Mouse (Mus musculus) Muller cell, postnatal 12 days (primary cell): ENCODE measurements around the gene Nit1.

ENCODE experiments used
- DNase-seq: peaks from one replicate; pipeline ENCODE4 v3.0.0-alpha.2; 2015; ENCODE audit errors: inconsistent ontology term

Gene Nit1

GRCm38 (mm10) chr1:171345225-171346094 lies at the start of gene Nit1, which contains the start of gene Pfdn2:
Gene Nit1 (minus strand): TSS chr1:171345646.
Gene Pfdn2 (plus strand): TSS chr1:171345670.
- peak; percentile 93 for DNase-seq

GRCm38 (mm10) chr1:171390101-171390500 lies 44.7 kb upstream of the Nit1 start:
- no peak for DNase-seq

- no peak for DNase-seq
Observed at GRCm38 (mm10) chr1:171388376-171389102, 43.1 kb upstream of the Nit1 start, which contains the start of gene Arhgap30. Gene Arhgap30 (plus strand): TSS chr1:171388954.

- no peak for DNase-seq
Observed at GRCm38 (mm10) chr1:171387099-171387498, 41.7 kb upstream of the Nit1 start.

- no peak for DNase-seq
Observed at GRCm38 (mm10) chr1:171385171-171385570, 39.7 kb upstream of the Nit1 start.

GRCm38 (mm10) chr1:171384361-171384760 lies 38.9 kb upstream of the Nit1 start:
- no peak for DNase-seq

- no peak for DNase-seq
Observed at GRCm38 (mm10) chr1:171382096-171382620, 36.7 kb upstream of the Nit1 start.

GRCm38 (mm10) chr1:171379935-171380599 lies 34.6 kb upstream of the Nit1 start:
- DNase-seq, result peak; percentile 86

GRCm38 (mm10) chr1:171378298-171378697 lies 32.9 kb upstream of the Nit1 start:
- no peak for DNase-seq

GRCm38 (mm10) chr1:171375646-171376097 lies 30.2 kb upstream of the Nit1 start:
- DNase-seq, result no peak

GRCm38 (mm10) chr1:171373946-171374345 lies 28.5 kb upstream of the Nit1 start:
- no peak for DNase-seq

GRCm38 (mm10) chr1:171372880-171373279 lies 27.4 kb upstream of the Nit1 start:
- DNase-seq, result no peak

GRCm38 (mm10) chr1:171369845-171370556 lies 24.6 kb upstream of the Nit1 start, which contains the start of gene Nectin4:
Gene Nectin4 (plus strand): TSS chr1:171370099.
- DNase-seq, result no peak

GRCm38 (mm10) chr1:171365934-171366333 lies 20.5 kb upstream of the Nit1 start:
- DNase-seq, result no peak

GRCm38 (mm10) chr1:171361106-171362103 lies 16.0 kb upstream of the Nit1 start:
- peak; percentile 85 for DNase-seq

GRCm38 (mm10) chr1:171360656-171361055 lies 15.2 kb upstream of the Nit1 start, which contains the start of gene Klhdc9:
Gene Klhdc9 (minus strand): TSS chr1:171360798.
- DNase-seq, result peak; percentile 92

GRCm38 (mm10) chr1:171360253-171360652 lies 14.8 kb upstream of the Nit1 start:
- DNase-seq, result no peak

GRCm38 (mm10) chr1:171358421-171358820 lies 13.0 kb upstream of the Nit1 start:
- DNase-seq, result no peak

- no peak for DNase-seq
Observed at GRCm38 (mm10) chr1:171356814-171357213, 11.4 kb upstream of the Nit1 start.
